ENCODE assay signal across 21 mouse cellular contexts in genomic region chr8:42972545-42972944, GRCm38 (mm10).
DNase-seq lines count a peak whose midpoint lies in the region; ATAC-seq lines count a peak whose summit lies in the region.
"Had no signal": no experiment of that assay in that cellular context is flagged by ENCODE, and none has a peak within 500 bp of the region (broad histone marks: within the 10 kb centered on the region; RNA-seq: fewer than 3 reads in every experiment).

No protein-coding gene starts in this region.

- H3K4me1 ChIP-seq in hindbrain, embryonic 11.5 days (replicated peaks; ENCODE audit: control insufficient read depth, insufficient read depth, low read length) = no peaks in the 10 kb centered on the region
- peaks cover 5% of the 10 kb centered on the region; the same call in 1 of the 2 replicates for H3K4me1 ChIP-seq in hindbrain, embryonic 14.5 days (replicated peaks; ENCODE audit: control insufficient read depth, insufficient read depth, low read length)
- H3K4me1 ChIP-seq in hindbrain, embryonic 13.5 days (replicated peaks) = peaks cover 8% of the 10 kb centered on the region
- H3K4me1 ChIP-seq in hindbrain, embryonic 10.5 days (replicated peaks) = peaks cover 8% of the 10 kb centered on the region; the same call in 1 of the 2 replicates
- no peaks in the 10 kb centered on the region; the same call in 1 of the 2 replicates for H3K4me1 ChIP-seq in midbrain, embryonic 11.5 days (ENCODE audit: control insufficient read depth, insufficient read depth, low read length)
- H3K4me1 ChIP-seq in midbrain, embryonic 16.5 days (ENCODE audit: control insufficient read depth, insufficient read depth, low read length) = no peaks in the 10 kb centered on the region

- H3K4me3 ChIP-seq in hindbrain, embryonic 11.5 days (ENCODE audit: low read depth, low read length) = no peak overlapping the region
- H3K4me3 ChIP-seq in hindbrain, embryonic 14.5 days (replicated peaks; ENCODE audit: low read length) = no peak overlapping the region
- H3K4me3 ChIP-seq in hindbrain, embryonic 13.5 days = no peak overlapping the region
- H3K4me3 ChIP-seq in hindbrain, embryonic 10.5 days = no peak overlapping the region
- H3K4me3 ChIP-seq in midbrain, embryonic 11.5 days (ENCODE audit: low read depth, low read length) = no peak overlapping the region
- H3K4me3 ChIP-seq in midbrain, embryonic 16.5 days (ENCODE audit: low read depth, low read length) = no peak overlapping the region

- no peaks in the 10 kb centered on the region for H3K9me3 ChIP-seq in hindbrain, embryonic 11.5 days (ENCODE audit: control insufficient read depth, low read length)
- no peaks in the 10 kb centered on the region for H3K9me3 ChIP-seq in hindbrain, embryonic 14.5 days (ENCODE audit: control insufficient read depth, low read length)
- H3K9me3 ChIP-seq in hindbrain, embryonic 13.5 days = no peaks in the 10 kb centered on the region
- H3K9me3 ChIP-seq in hindbrain, embryonic 10.5 days = no peaks in the 10 kb centered on the region
- no peaks in the 10 kb centered on the region for H3K9me3 ChIP-seq in midbrain, embryonic 11.5 days (ENCODE audit: control insufficient read depth, low read length)
- H3K9me3 ChIP-seq in midbrain, embryonic 16.5 days (replicated peaks; ENCODE audit: control insufficient read depth, low read length, poor library complexity, severe bottlenecking) = no peaks in the 10 kb centered on the region
- H3K9me3 ChIP-seq: G1E had no signal

- H3K27me3 ChIP-seq in hindbrain, embryonic 11.5 days (ENCODE audit: control insufficient read depth, insufficient read depth, low read length) = no peaks in the 10 kb centered on the region
- no peaks in the 10 kb centered on the region for H3K27me3 ChIP-seq in hindbrain, embryonic 14.5 days (ENCODE audit: control insufficient read depth, insufficient read depth, low read length)
- H3K27me3 ChIP-seq in hindbrain, embryonic 13.5 days = no peaks in the 10 kb centered on the region
- no peaks in the 10 kb centered on the region for H3K27me3 ChIP-seq in hindbrain, embryonic 10.5 days (ENCODE audit: insufficient read depth, poor library complexity, severe bottlenecking)
- no peaks in the 10 kb centered on the region for H3K27me3 ChIP-seq in midbrain, embryonic 11.5 days (ENCODE audit: control insufficient read depth, insufficient read depth, low read length)
- H3K27me3 ChIP-seq in midbrain, embryonic 16.5 days (ENCODE audit: control insufficient read depth, insufficient read depth, low read depth, low read length) = no peaks in the 10 kb centered on the region
- H3K27me3 ChIP-seq: CH12.LX, Patski had no signal

- WGBS in hindbrain, embryonic 11.5 days = 47% methylated on average over 4 of the region's 4 CpGs
- WGBS in hindbrain, embryonic 14.5 days = 36% methylated on average over 4 of the region's 4 CpGs
- 51% methylated on average over 4 of the region's 4 CpGs for WGBS in hindbrain, embryonic 13.5 days
- WGBS in hindbrain, embryonic 10.5 days = 44% methylated on average over 4 of the region's 4 CpGs
- WGBS in midbrain, embryonic 11.5 days = 51% methylated on average over 4 of the region's 4 CpGs
- 53% methylated on average over 4 of the region's 4 CpGs for WGBS in midbrain, embryonic 16.5 days

- 0 out of 2 replicates have a peak, but pooled peaks have one; percentile 38 for ATAC-seq in hindbrain, embryonic 11.5 days (ENCODE audit: low FRiP score)
- ATAC-seq in hindbrain, embryonic 14.5 days (ENCODE audit: low FRiP score) = no peak
- ATAC-seq in hindbrain, embryonic 13.5 days (ENCODE audit: low FRiP score) = 0 out of 2 replicates have a peak, but pooled peaks have one; percentile 17
- ATAC-seq in midbrain, embryonic 11.5 days (ENCODE audit: low FRiP score) = peak; percentile 50
- ATAC-seq in midbrain, embryonic 16.5 days = no peak
- ATAC-seq: activated CD4-positive, CD25-positive, alpha-beta regulatory T cell, adult 4 months; CD4-positive, CD25-positive, alpha-beta regulatory T cell, adult 4 months; Patski had no signal

- H3K9ac ChIP-seq in hindbrain, embryonic 11.5 days (ENCODE audit: low read depth, low read length) = no peak overlapping the region
- no peak overlapping the region for H3K9ac ChIP-seq in hindbrain, embryonic 14.5 days
- no peak overlapping the region for H3K9ac ChIP-seq in hindbrain, embryonic 13.5 days
- H3K9ac ChIP-seq in midbrain, embryonic 11.5 days (ENCODE audit: low read length) = no peak overlapping the region
- H3K9ac ChIP-seq in midbrain, embryonic 16.5 days (ENCODE audit: low read depth, low read length) = no peak overlapping the region

- DNase-seq in hindbrain, embryonic 11.5 days (ENCODE audit: low spot score) = no peak
- no peak for DNase-seq in hindbrain, embryonic 14.5 days (ENCODE audit: low spot score)
- DNase-seq in hindbrain, embryonic 10.5 days (ENCODE audit: low spot score) = no peak
- peak; percentile 75 for DNase-seq in midbrain, embryonic 11.5 days (ENCODE audit: low spot score, missing footprints)
- DNase-seq: adrenal gland, adult 2 months; adrenal gland, adult 8-10 months; adrenal gland, postnatal 10 days; adrenal gland, postnatal 14 days; adrenal gland, postnatal 25 days; adrenal gland, postnatal 36 days; B cell, adult 2 months; cerebellum, adult 11 months; cerebellum, adult 11-12 months; cerebellum, adult 18-20 months had no signal

- no peaks in the 10 kb centered on the region for H3K36me3 ChIP-seq in hindbrain, embryonic 11.5 days (ENCODE audit: control insufficient read depth, insufficient read depth, low read length)
- no peaks in the 10 kb centered on the region for H3K36me3 ChIP-seq in hindbrain, embryonic 14.5 days (replicated peaks; ENCODE audit: control insufficient read depth, insufficient read depth)
- no peaks in the 10 kb centered on the region for H3K36me3 ChIP-seq in hindbrain, embryonic 13.5 days
- H3K36me3 ChIP-seq in hindbrain, embryonic 10.5 days = no peaks in the 10 kb centered on the region
- H3K36me3 ChIP-seq in midbrain, embryonic 11.5 days (ENCODE audit: control insufficient read depth, insufficient read depth, low read length) = no peaks in the 10 kb centered on the region
- no peaks in the 10 kb centered on the region for H3K36me3 ChIP-seq in midbrain, embryonic 16.5 days (ENCODE audit: control insufficient read depth, insufficient read depth, low read length)
- H3K36me3 ChIP-seq: G1E had no signal

- no peak overlapping the region for H3K4me2 ChIP-seq in hindbrain, embryonic 11.5 days (replicated peaks; ENCODE audit: low read depth, low read length)
- no peak overlapping the region for H3K4me2 ChIP-seq in hindbrain, embryonic 14.5 days (replicated peaks)
- no peak overlapping the region for H3K4me2 ChIP-seq in hindbrain, embryonic 13.5 days
- H3K4me2 ChIP-seq in midbrain, embryonic 11.5 days = no peak overlapping the region
- H3K4me2 ChIP-seq in midbrain, embryonic 16.5 days (ENCODE audit: low read length) = no peak overlapping the region

- no peak overlapping the region for H3K27ac ChIP-seq in hindbrain, embryonic 11.5 days (ENCODE audit: low read depth, low read length)
- H3K27ac ChIP-seq in hindbrain, embryonic 14.5 days = no peak overlapping the region
- H3K27ac ChIP-seq in hindbrain, embryonic 13.5 days = no peak overlapping the region
- no peak overlapping the region for H3K27ac ChIP-seq in hindbrain, embryonic 10.5 days
- no peak overlapping the region for H3K27ac ChIP-seq in midbrain, embryonic 11.5 days (ENCODE audit: low read depth, low read length)
- H3K27ac ChIP-seq in midbrain, embryonic 16.5 days (ENCODE audit: low read length) = no peak overlapping the region

Comparison
In these comparisons a context has a peak if more than half of its experiments do, and no peak if none do; other contexts are left out.
1. ATAC-seq: peak in hindbrain, embryonic 11.5 days (single experiment), hindbrain, embryonic 13.5 days (single experiment) and midbrain, embryonic 11.5 days (single experiment); none in hindbrain, embryonic 14.5 days (single experiment) and midbrain, embryonic 16.5 days (single experiment).